In genomic region chr13:69485326-69485725, GRCm38 (mm10) we compare ENCODE assay signal across 8 mouse cellular contexts. TPM values are rescaled to one million over a fixed set of nuclear protein-coding genes. Genes with fewer than 3 reads are reported as not detected.
DNase-seq lines count a peak whose midpoint lies in the region; ATAC-seq and TF ChIP-seq lines count a peak whose summit lies in the region.

No protein-coding gene starts in this region.

- peak; percentile 31 for DNase-seq in CD4-positive, CD25-positive, alpha-beta regulatory T cell, adult 2 months (ENCODE audit: low read depth, low spot score)
- no peak for DNase-seq in left cerebral cortex, adult 2 months (ENCODE audit: extremely low spot score in 1 of 2, low spot score in 2 of 2)
- no peak for DNase-seq in left cerebral cortex, adult 18-20 months (ENCODE audit: low spot score in 2 of 2)
- no peak for DNase-seq in right cerebral cortex, postnatal 10 days (ENCODE audit: low spot score in 2 of 2)
- DNase-seq in thymus, adult 2 months = no peak

- no peaks in the 10 kb centered on the region for H3K36me3 ChIP-seq in thymus, adult 2 months (ENCODE audit: control insufficient read depth, insufficient read depth, low read length)

- no peak for ATAC-seq in CD4-positive, CD25-positive, alpha-beta regulatory T cell, adult 4 months
- ATAC-seq in megakaryocyte progenitor cell, adult 5-6 weeks (replicated peaks; ENCODE audit: poor library complexity) = peak; percentile 73

- intact Hi-C loops in left cerebral cortex, adult 2 months (cut with DNase I) = no loop called here

- no peak for TF ChIP-seq POLR2A in embryonic fibroblast, embryonic 13.5 days (IDR thresholded peaks at IDR 0.05; ENCODE audit: low read depth, low read length)
- no peak for TF ChIP-seq POLR2A in thymus, adult 2 months (IDR thresholded peaks at IDR 0.05; ENCODE audit: control insufficient read depth, extremely low read depth, insufficient read depth, low read length, poor library complexity)

- peak; percentile 61 for TF ChIP-seq CTCF in left cerebral cortex, adult 2 months (IDR thresholded peaks at IDR 0.05)
- TF ChIP-seq CTCF in embryonic fibroblast, embryonic 13.5 days (IDR thresholded peaks at IDR 0.05; ENCODE audit: borderline replicate concordance, insufficient read depth, low read length) = peak; percentile 33; the same call in 1 of the 2 replicates
- no peak for TF ChIP-seq CTCF in thymus, adult 2 months (IDR thresholded peaks at IDR 0.05; ENCODE audit: borderline replicate concordance, control insufficient read depth, extremely low read depth, insufficient read depth, low read length, poor library complexity)

- H3K4me1 ChIP-seq in embryonic fibroblast, embryonic 13.5 days (ENCODE audit: control insufficient read depth, insufficient read depth, low read length) = peaks cover 26% of the 10 kb centered on the region
- H3K4me1 ChIP-seq in thymus, adult 2 months (replicated peaks; ENCODE audit: control insufficient read depth, insufficient read depth, low read length) = no peaks in the 10 kb centered on the region

- H3K4me3 ChIP-seq in left cerebral cortex, adult 2 months = no peak overlapping the region
- H3K4me3 ChIP-seq in embryonic fibroblast, embryonic 13.5 days (ENCODE audit: insufficient read depth, low read length) = no peak overlapping the region
- H3K4me3 ChIP-seq in thymus, adult 2 months (ENCODE audit: control insufficient read depth, insufficient read depth, low read length) = no peak overlapping the region

- H3K27ac ChIP-seq in left cerebral cortex, adult 2 months = no peak overlapping the region
- no peak overlapping the region for H3K27ac ChIP-seq in embryonic fibroblast, embryonic 13.5 days (ENCODE audit: insufficient read depth, low read length)
- H3K27ac ChIP-seq in thymus, adult 2 months (ENCODE audit: control insufficient read depth, insufficient read depth, low read length) = no peak overlapping the region

- 12% methylated on average over 6 of the region's 6 CpGs for WGBS in thymus, adult 2 months

- peaks cover 9% of the 10 kb centered on the region for H3K27me3 ChIP-seq in thymus, adult 2 months (ENCODE audit: control insufficient read depth, insufficient read depth, low read length)

RNA-seq across cellular contexts. Expression of gene Nsun2, which starts 48.2 kb away (rescaled TPM):
- polyA plus RNA-seq in CD4-positive, CD25-positive, alpha-beta regulatory T cell, adult 4 months (2017; shearing (Covaris generic)) = 10 to 100 TPM; 26.3 to 30.7 TPM
- total RNA-seq in left cerebral cortex, adult 2 months (2021) = 10 to 100 TPM; 83.2 to 93.0 TPM
- total RNA-seq in left cerebral cortex, adult 18-20 months (2021) = 10 to 100 TPM; 85.3 to 88.4 TPM
- 106 and 109 TPM in 2 replicates for polyA plus RNA-seq in embryonic fibroblast, embryonic 13.5 days (2011; ENCODE audit: insufficient read length, low read depth, missing spikeins)
- 111 and 121 TPM in 2 replicates for total RNA-seq in megakaryocyte progenitor cell, adult 5-6 weeks (2015)
- total RNA-seq in megakaryocyte progenitor cell, adult 5-6 weeks (2017) = 197 and 244 TPM in 2 replicates
- polyA plus RNA-seq in thymus, adult 2 months (2012; rRNA removed) = 74.1 and 86.5 TPM in 2 replicates

RNA-seq across cellular contexts. Expression of gene Tent4a, which starts 49.1 kb away (rescaled TPM):
- 1 to 10 TPM; 4.4 to 5.6 TPM for polyA plus RNA-seq in CD4-positive, CD25-positive, alpha-beta regulatory T cell, adult 4 months (2017; shearing (Covaris generic))
- 10 to 100 TPM; 46.5 to 48.2 TPM for total RNA-seq in left cerebral cortex, adult 2 months (2021)
- 10 to 100 TPM; 49.1 to 50.5 TPM for total RNA-seq in left cerebral cortex, adult 18-20 months (2021)
- 28.4 and 34.1 TPM in 2 replicates for polyA plus RNA-seq in embryonic fibroblast, embryonic 13.5 days (2011; ENCODE audit: insufficient read length, low read depth, missing spikeins)
- total RNA-seq in megakaryocyte progenitor cell, adult 5-6 weeks (2015) = 10.8 and 11.2 TPM in 2 replicates
- 10.5 and 10.6 TPM in 2 replicates for total RNA-seq in megakaryocyte progenitor cell, adult 5-6 weeks (2017)
- 22.2 and 32.2 TPM in 2 replicates for polyA plus RNA-seq in thymus, adult 2 months (2012; rRNA removed)
